Mouse (Mus musculus) forebrain, embryonic 12.5 days (tissue): ENCODE measurements around the gene Trnau1ap. TPM values are rescaled to one million over a fixed set of nuclear protein-coding genes. Genes with fewer than 3 reads are reported as not detected.

Source experiments
- ATAC-seq: fragments of 200-750 bp; cut with Nextera tagmentation; 2 replicates; pipeline ENCODE4 v1.8.0; 2017; ENCODE audit warnings: moderate TSS enrichment; ENCODE audit not compliant: low FRiP score
- H3K27ac ChIP-seq: fragments of 300-500 bp; sonication (generic); 2 replicates; pipeline ENCODE4 v1.5.1; 2016; ENCODE audit warnings: mild to moderate bottlenecking
- H3K27me3 ChIP-seq: fragments of 300-500 bp; sonication (generic); 2 replicates; pipeline ENCODE4 v1.6.1; 2016; ENCODE audit warnings: mild to moderate bottlenecking
- H3K36me3 ChIP-seq: fragments of 300-500 bp; sonication (generic); replicated peaks from 2 replicates; pipeline ENCODE4 v1.6.1; 2016; ENCODE audit warnings: mild to moderate bottlenecking
- H3K4me1 ChIP-seq: fragments of 300-500 bp; sonication (generic); 2 replicates; pipeline ENCODE4 v1.6.1; 2016
- H3K4me2 ChIP-seq: fragments of 300-500 bp; sonication (generic); 2 replicates; pipeline ENCODE4 v1.6.1; 2016; ENCODE audit warnings: mild to moderate bottlenecking, moderate library complexity
- H3K4me3 ChIP-seq: fragments of 300-500 bp; sonication (generic); replicated peaks from 2 replicates; pipeline ENCODE4 v1.5.1; 2016; ENCODE audit warnings: mild to moderate bottlenecking
- H3K9ac ChIP-seq: fragments of 300-500 bp; sonication (generic); 2 replicates; pipeline ENCODE4 v1.6.1; 2016; ENCODE audit warnings: mild to moderate bottlenecking
- H3K9me3 ChIP-seq: fragments of 300-500 bp; sonication (generic); 2 replicates; pipeline ENCODE4 v1.6.1; 2016
- WGBS: fragments of 180-500 bp; shearing (Covaris S2); methylation state at CpG from one replicate; pipeline ENCODE4 v1.1.7; 2016; 5-methylcytosine and 5-hydroxymethylcytosine counted together
- polyA plus RNA-seq: library from polyadenylated mRNA; unstranded; fragments of >200 nt; fragmentation: Nextera tagmentation; extraction: Ambion mirVana; gene quantifications from 2 replicates; pipeline ENCODE4 v1.2.1, GENCODE M21; 2016

Trnau1ap gene
- polyA plus RNA-seq, 1 experiment from 2014 or later: 88.3 TPM

GRCm38 (mm10) chr4:132351401-132351800, 22.1 kb upstream of the Trnau1ap start:
- ATAC-seq: no peak
- Histone ChIP-seq H3K27ac (no peak overlapping the region), H3K4me1 (peaks cover 22% of the 10 kb centered on the region), H3K36me3 (peaks cover 27% of the 10 kb centered on the region), H3K9ac (peak overlapping the region; percentile 84; the same call in 1 of the 2 replicates), H3K27me3 (no peaks in the 10 kb centered on the region), H3K4me3 (peak overlapping the region; percentile 78; the same call in 1 of the 2 replicates), H3K4me2 (peak overlapping the region; percentile 89), H3K9me3 (no peaks in the 10 kb centered on the region)
- WGBS: 55% methylated on average over 1 of the region's 1 CpGs

- H3K27me3 ChIP-seq: no peaks in the 10 kb centered on the region
- no peak overlapping the region for H3K27ac ChIP-seq
- H3K9ac ChIP-seq: no peak overlapping the region
- H3K36me3 ChIP-seq: peaks cover 22% of the 10 kb centered on the region
- H3K9me3 ChIP-seq: no peaks in the 10 kb centered on the region
- no peak for ATAC-seq
- H3K4me1 ChIP-seq: peaks cover 22% of the 10 kb centered on the region
- 67% methylated on average over 3 of the region's 3 CpGs for WGBS
- H3K4me2 ChIP-seq: no peak overlapping the region
- no peak overlapping the region for H3K4me3 ChIP-seq
Observed at GRCm38 (mm10) chr4:132350854-132351253, 21.5 kb upstream of the Trnau1ap start.

- Histone ChIP-seq H3K27ac (no peak overlapping the region), H3K4me1 (peaks cover 22% of the 10 kb centered on the region), H3K27me3 (no peaks in the 10 kb centered on the region), H3K9ac (no peak overlapping the region), H3K36me3 (peaks cover 22% of the 10 kb centered on the region), H3K4me2 (no peak overlapping the region), H3K9me3 (no peaks in the 10 kb centered on the region), H3K4me3 (no peak overlapping the region)
- 42% methylated on average over 2 of the region's 2 CpGs for WGBS
- no peak for ATAC-seq
Observed at GRCm38 (mm10) chr4:132350123-132350740, 20.9 kb upstream of the Trnau1ap start.

GRCm38 (mm10) chr4:132349495-132350122, 20.3 kb upstream of the Trnau1ap start:
- H3K27ac ChIP-seq: peak overlapping the region; percentile 5; the same call in 1 of the 2 replicates
- H3K9me3 ChIP-seq: no peaks in the 10 kb centered on the region
- H3K4me2 ChIP-seq: no peak overlapping the region
- no peak overlapping the region for H3K4me3 ChIP-seq
- 57% methylated on average over 3 of the region's 3 CpGs for WGBS
- peaks cover 26% of the 10 kb centered on the region for H3K4me1 ChIP-seq
- H3K27me3 ChIP-seq: no peaks in the 10 kb centered on the region
- H3K36me3 ChIP-seq: peaks cover 22% of the 10 kb centered on the region
- no peak for ATAC-seq
- H3K9ac ChIP-seq: no peak overlapping the region

- WGBS: 54% methylated on average over 3 of the region's 3 CpGs
- H3K36me3 ChIP-seq: peaks cover 24% of the 10 kb centered on the region
- no peak overlapping the region for H3K4me3 ChIP-seq
- no peak overlapping the region for H3K9ac ChIP-seq
- no peak for ATAC-seq
- H3K4me2 ChIP-seq: no peak overlapping the region
- no peaks in the 10 kb centered on the region for H3K9me3 ChIP-seq
- no peaks in the 10 kb centered on the region for H3K27me3 ChIP-seq
- H3K27ac ChIP-seq: no peak overlapping the region
- H3K4me1 ChIP-seq: peaks cover 28% of the 10 kb centered on the region
Observed at GRCm38 (mm10) chr4:132346661-132347060, 17.3 kb upstream of the Trnau1ap start.

- no peak overlapping the region for H3K27ac ChIP-seq
- no peak for ATAC-seq
- no peaks in the 10 kb centered on the region for H3K9me3 ChIP-seq
- H3K4me1 ChIP-seq: peaks cover 24% of the 10 kb centered on the region
- H3K27me3 ChIP-seq: no peaks in the 10 kb centered on the region
- WGBS: 80% methylated on average over 4 of the region's 4 CpGs
- no peak overlapping the region for H3K9ac ChIP-seq
- H3K4me3 ChIP-seq: no peak overlapping the region
- H3K4me2 ChIP-seq: no peak overlapping the region
- peaks cover 24% of the 10 kb centered on the region for H3K36me3 ChIP-seq
Observed at GRCm38 (mm10) chr4:132346261-132346660, 16.9 kb upstream of the Trnau1ap start.

- Histone ChIP-seq H3K4me2 (peak overlapping the region; percentile 85), H3K27me3 (no peaks in the 10 kb centered on the region), H3K36me3 (peaks cover 19% of the 10 kb centered on the region), H3K4me1 (peaks cover 24% of the 10 kb centered on the region), H3K27ac (no peak overlapping the region), H3K9me3 (no peaks in the 10 kb centered on the region), H3K4me3 (peak overlapping the region; percentile 78), H3K9ac (no peak overlapping the region; the same call in 1 of the 2 replicates)
- ATAC-seq: peak; percentile 51
- WGBS: 47% methylated on average over 5 of the region's 5 CpGs
Observed at GRCm38 (mm10) chr4:132345843-132346212, 16.5 kb upstream of the Trnau1ap start.

GRCm38 (mm10) chr4:132345135-132345842, 16.0 kb upstream of the Trnau1ap start:
- ATAC-seq: peak; percentile 91
- Histone ChIP-seq H3K4me3 (peak overlapping the region; percentile 78), H3K36me3 (peaks cover 14% of the 10 kb centered on the region), H3K9me3 (no peaks in the 10 kb centered on the region), H3K27ac (no peak overlapping the region), H3K4me1 (peaks cover 24% of the 10 kb centered on the region), H3K4me2 (peak overlapping the region; percentile 85), H3K27me3 (no peaks in the 10 kb centered on the region), H3K9ac (peak overlapping the region; percentile 89)
- WGBS: under 1% methylated on average over 76 of the region's 83 CpGs

GRCm38 (mm10) chr4:132344403-132345134, 15.2 kb upstream of the Trnau1ap start:
- peaks cover 24% of the 10 kb centered on the region for H3K4me1 ChIP-seq
- no peaks in the 10 kb centered on the region for H3K27me3 ChIP-seq
- H3K27ac ChIP-seq: no peak overlapping the region
- peak overlapping the region; percentile 89 for H3K9ac ChIP-seq
- 11% methylated on average over 13 of the region's 13 CpGs for WGBS
- H3K36me3 ChIP-seq: peaks cover 12% of the 10 kb centered on the region
- H3K4me2 ChIP-seq: peak overlapping the region; percentile 85
- peak overlapping the region; percentile 78 for H3K4me3 ChIP-seq
- peak; percentile 18; the same call in 1 of the 2 replicates for ATAC-seq
- no peaks in the 10 kb centered on the region for H3K9me3 ChIP-seq

GRCm38 (mm10) chr4:132341451-132341850, 12.1 kb upstream of the Trnau1ap start:
- Histone ChIP-seq H3K9me3 (no peaks in the 10 kb centered on the region), H3K27ac (no peak overlapping the region), H3K27me3 (no peaks in the 10 kb centered on the region), H3K36me3 (peaks cover 40% of the 10 kb centered on the region), H3K4me1 (peaks cover 21% of the 10 kb centered on the region), H3K4me2 (no peak overlapping the region), H3K4me3 (no peak overlapping the region), H3K9ac (no peak overlapping the region)
- no peak for ATAC-seq
- WGBS: 93% methylated on average over 3 of the region's 3 CpGs

GRCm38 (mm10) chr4:132338943-132339342, 9.6 kb upstream of the Trnau1ap start:
- ATAC-seq: no peak
- H3K27me3 ChIP-seq: no peaks in the 10 kb centered on the region
- 95% methylated on average over 13 of the region's 13 CpGs for WGBS
- H3K36me3 ChIP-seq: peaks cover 63% of the 10 kb centered on the region
- no peak overlapping the region for H3K4me2 ChIP-seq
- peaks cover 10% of the 10 kb centered on the region for H3K4me1 ChIP-seq
- no peaks in the 10 kb centered on the region for H3K9me3 ChIP-seq
- no peak overlapping the region for H3K27ac ChIP-seq
- no peak overlapping the region for H3K4me3 ChIP-seq
- no peak overlapping the region for H3K9ac ChIP-seq

- 90% methylated on average over 6 of the region's 6 CpGs for WGBS
- Histone ChIP-seq H3K27ac (no peak overlapping the region), H3K4me2 (no peak overlapping the region), H3K4me3 (no peak overlapping the region), H3K36me3 (peaks cover 60% of the 10 kb centered on the region), H3K9me3 (no peaks in the 10 kb centered on the region), H3K27me3 (no peaks in the 10 kb centered on the region), H3K9ac (no peak overlapping the region), H3K4me1 (peaks cover 10% of the 10 kb centered on the region)
- ATAC-seq: no peak
Observed at GRCm38 (mm10) chr4:132332880-132333279, 3.5 kb upstream of the Trnau1ap start.
